Mouse (Mus musculus) retina, postnatal 7 days (tissue): Measurements from ENCODE around the gene Amd1.
A peak's percentile ranks its signal among the peaks of the same experiment; 100 is the strongest.

Source experiments
- DNase-seq: peaks from one replicate; pipeline ENCODE4 v3.0.0-alpha.2; 2012; ENCODE audit warnings: low read depth, low spot score

The Amd1 gene

GRCm38 (mm10) chr10:40250969-40251368 lies 51.0 kb downstream of the Amd1 start:
- DNase-seq = no peak

- no peak for DNase-seq
These were observed 52.4 kb downstream of the Amd1 start for GRCm38 (mm10) chr10:40249625-40250024.

- no peak for DNase-seq
These were observed 54.7 kb downstream of the Amd1 start for GRCm38 (mm10) chr10:40247166-40247716.

- DNase-seq = peak; percentile 83
These were observed 55.4 kb downstream of the Amd1 start, which contains the start of gene Rpf2 for GRCm38 (mm10) chr10:40246374-40247165. Gene Rpf2 (minus strand): TSS chr10:40247036.

- no peak for DNase-seq
These were observed 64.2 kb downstream of the Amd1 start for GRCm38 (mm10) chr10:40237826-40238225.
